Mouse (Mus musculus) thymus, postnatal 36 days (tissue): ENCODE results near the gene Foxred2.

Source experiments
- DNase-seq, 2 experiments: peaks; one replicate each; pipeline ENCODE4 v3.0.0; 2022; ENCODE audit warnings: mixed read lengths in 2 of 2

The Foxred2 gene

DNA sequence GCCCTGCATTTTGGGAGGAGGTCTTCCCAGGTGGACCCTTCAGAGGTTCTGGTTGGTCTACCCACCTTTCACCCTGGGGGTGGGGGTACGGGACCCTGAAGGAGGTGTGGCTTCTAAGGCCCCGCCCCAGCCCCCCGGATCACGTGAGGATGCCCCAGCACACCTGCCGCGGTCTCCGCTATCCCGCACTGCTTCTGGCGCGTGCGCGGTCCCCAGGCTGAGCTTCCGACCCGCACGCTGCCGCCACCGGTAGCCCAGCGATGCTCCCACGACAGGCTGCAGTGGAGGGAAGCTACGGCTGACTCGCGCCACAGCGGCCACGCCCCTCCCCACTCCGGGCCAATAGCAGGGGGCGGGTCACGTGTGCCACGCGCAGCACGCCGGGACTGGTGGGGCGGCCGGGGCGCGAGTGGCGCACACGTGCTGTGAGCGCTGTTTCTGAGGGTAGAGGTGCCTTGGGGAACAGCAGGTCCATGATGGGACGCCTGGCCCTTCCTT is at the start of gene Foxred2:
TSS of gene Foxred2 (minus strand) at position 319 of the 498 bp plus-strand sequence.
- DNase-seq, result peak; percentile 84 to 91

DNA sequence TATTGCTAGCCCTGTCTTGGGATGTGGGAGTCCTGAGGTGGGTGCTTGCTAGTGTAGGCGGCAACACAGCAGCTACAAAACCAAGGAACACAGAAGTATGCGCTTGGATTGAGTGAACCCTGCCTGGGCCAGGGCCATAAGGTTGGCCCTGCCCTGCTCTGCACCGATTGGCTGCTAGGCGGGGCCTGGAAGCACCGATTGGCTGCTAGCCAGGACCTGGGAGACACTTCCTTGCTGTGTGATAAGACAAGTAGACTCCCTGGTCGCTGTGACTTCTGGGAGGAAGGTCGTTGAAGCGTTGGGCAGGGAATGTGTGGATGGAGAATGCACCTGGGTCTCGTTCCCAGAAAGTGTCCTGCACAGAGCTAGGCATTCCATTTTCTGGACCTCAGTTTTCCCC is 47.4 kb upstream of the Foxred2 start:
- no peak for DNase-seq

GRCm38 (mm10) chr15:78001400-78001799 is 44.9 kb upstream of the Foxred2 start:
- DNase-seq, result no peak

- no peak for DNase-seq
Measured at GRCm38 (mm10) chr15:77988541-77988940, 32.0 kb upstream of the Foxred2 start.

GRCm38 (mm10) chr15:77983391-77983790 is 26.9 kb upstream of the Foxred2 start:
- DNase-seq, result no peak

DNA sequence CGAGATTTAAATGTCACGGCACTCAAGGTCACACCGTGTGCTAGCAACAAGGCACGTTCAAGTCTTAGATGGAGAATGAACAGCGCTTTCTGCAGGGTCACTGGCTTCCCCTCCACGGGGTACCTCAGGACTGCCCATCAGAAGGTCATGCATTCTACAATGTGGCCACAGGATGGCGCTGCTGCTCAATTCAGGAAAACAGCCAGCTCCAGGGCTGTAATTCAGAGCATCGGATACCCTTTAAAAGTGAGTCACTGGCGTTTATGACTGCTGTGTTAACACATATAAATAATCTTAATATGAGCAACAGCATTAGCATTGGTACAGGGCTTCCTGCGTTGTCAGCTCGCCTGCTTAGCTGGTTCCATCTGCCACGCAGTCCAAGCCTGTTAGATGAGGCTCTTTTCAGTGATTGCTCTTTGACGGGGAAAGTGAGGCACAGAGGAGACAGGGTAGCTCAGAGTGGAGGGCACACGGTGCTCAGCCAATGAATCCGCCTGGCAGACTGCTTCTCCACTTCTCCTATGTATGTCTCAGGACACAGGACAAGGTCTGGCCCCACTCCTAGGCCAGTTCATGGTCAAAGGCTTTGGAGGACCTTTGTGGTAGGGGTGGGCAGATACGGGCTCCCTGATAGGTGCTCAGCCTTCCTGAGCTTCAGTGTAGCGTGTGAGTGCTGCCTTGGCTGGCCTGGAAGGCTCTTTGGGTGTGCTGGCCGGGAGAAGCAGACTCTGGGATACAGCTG is 25.8 kb upstream of the Foxred2 start:
- DNase-seq, result peak; percentile 23 to 33

DNA sequence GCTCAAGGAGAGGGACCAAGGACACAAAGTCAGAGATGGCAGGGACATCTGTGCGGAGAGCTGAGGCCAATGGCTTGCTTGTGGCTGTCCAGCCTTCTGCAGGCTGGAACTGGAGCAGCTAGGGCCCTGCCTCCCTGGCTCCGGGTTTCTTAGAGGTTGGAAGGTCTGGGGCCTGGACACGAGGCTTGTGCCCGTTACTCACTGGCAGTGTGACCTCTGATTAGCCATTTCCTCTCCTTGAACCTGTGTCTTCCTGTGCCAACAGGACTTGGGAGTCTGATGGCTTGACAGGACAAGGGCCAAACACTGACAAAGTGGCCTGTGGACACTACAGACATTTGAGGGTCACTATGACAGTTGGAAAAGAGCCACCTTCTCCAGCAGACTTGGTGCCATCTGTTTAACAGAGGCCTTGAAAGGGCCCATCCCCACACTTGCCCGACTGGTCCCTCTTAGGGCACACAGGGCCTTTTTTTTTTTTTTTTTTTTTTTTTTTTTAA is 24.7 kb upstream of the Foxred2 start:
- DNase-seq, result no peak

DNA sequence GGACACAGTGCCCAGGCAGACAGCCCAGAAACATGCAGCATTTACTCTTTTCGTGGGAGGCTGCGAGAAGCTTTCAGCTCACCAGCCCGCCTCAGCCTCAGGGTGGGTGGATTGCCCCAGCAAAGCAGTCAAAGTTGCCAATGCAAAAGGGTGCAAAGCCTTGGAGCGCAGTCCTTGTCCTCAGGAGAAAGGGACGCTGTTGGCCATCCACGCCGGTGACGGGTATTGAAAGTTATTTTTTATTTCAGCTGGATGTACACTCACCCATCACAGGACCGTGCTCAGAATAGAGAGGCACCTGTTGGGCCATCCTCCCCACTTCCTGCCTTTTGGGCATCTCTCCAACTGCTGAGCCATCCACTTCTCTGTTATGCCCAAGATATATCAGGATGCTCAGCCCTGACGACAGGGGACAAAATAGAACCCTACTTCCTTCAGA is 22.9 kb upstream of the Foxred2 start:
- no peak for DNase-seq

GRCm38 (mm10) chr15:77977663-77978062 is 21.1 kb upstream of the Foxred2 start:
- no peak for DNase-seq

GRCm38 (mm10) chr15:77974165-77974841 is 17.8 kb upstream of the Foxred2 start:
- no peak for DNase-seq

GRCm38 (mm10) chr15:77970470-77971292 is 14.2 kb upstream of the Foxred2 start, which contains the start of gene Eif3d:
Gene Eif3d (minus strand): TSS chr15:77970813.
- DNase-seq, result peak; percentile 96 to 97

GRCm38 (mm10) chr15:77969940-77970469 is 13.5 kb upstream of the Foxred2 start:
- DNase-seq, result no peak

DNA sequence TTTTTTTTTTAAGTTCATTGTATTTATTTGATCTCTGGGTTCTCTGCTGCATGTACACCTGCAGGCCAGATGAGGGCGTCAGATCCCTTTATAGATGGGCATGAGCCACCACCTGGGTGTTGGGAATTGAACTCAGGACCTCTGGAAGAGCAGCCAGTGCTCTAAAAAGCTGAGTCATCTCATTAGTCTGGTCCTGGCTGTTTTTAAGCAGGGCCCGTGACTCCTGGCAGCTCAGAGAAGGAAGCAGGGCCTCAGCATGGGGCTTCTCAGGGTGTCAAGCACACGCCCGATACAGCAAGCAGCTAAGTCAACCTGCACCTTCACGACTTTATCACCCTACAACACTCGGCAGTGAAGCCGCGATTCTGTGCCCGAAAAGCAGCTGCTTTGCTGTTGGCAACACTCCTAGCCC is 8.6 kb upstream of the Foxred2 start:
- no peak for DNase-seq

DNA sequence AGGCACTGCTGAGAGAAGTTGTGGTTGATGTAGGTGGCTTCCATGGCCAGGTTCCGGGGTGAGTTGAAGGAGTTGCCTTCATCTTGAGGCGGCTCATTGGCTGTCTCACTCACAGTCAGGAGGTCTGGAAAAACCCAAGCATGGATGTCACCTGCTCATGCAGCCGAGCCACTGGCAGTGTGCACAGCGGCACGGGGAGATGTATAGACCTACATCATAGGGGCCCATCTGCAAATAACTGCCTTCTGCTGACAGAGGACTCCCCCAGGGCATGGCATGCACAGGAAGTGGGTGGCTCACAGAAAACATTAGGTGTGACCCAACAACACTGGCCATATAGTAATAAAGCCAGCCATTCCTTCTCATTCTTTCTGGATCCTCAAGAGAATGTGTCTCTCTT is 5.9 kb upstream of the Foxred2 start:
- DNase-seq, result no peak

DNA sequence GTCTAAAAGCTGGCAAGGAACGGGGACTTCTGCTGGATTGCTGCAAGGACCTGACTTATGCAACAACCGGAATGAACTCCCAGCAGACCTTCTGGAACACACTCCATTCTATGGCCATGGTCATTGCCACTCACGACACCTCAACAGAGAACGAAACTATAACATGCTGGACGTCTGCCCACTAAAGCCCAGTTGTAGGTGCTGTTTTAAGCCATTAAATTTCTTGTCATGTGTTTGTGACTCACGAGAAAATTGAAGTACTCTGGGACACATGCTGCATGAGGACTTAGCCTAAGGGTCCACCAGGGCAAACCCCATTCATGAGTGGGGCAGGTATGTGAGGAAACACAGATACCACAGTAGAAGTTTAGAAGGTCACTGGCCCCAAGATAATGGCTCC is 4.2 kb upstream of the Foxred2 start:
- no peak for DNase-seq

- DNase-seq, result no peak
Measured at GRCm38 (mm10) chr15:77958071-77958470, 1.5 kb upstream of the Foxred2 start.

GRCm38 (mm10) chr15:77957625-77958024 is 1.1 kb upstream of the Foxred2 start:
- no peak for DNase-seq

- peak in 1 of 2 experiments; percentile 38 for DNase-seq
Measured at GRCm38 (mm10) chr15:77955440-77956403, 800 bp downstream of the Foxred2 start.

DNA sequence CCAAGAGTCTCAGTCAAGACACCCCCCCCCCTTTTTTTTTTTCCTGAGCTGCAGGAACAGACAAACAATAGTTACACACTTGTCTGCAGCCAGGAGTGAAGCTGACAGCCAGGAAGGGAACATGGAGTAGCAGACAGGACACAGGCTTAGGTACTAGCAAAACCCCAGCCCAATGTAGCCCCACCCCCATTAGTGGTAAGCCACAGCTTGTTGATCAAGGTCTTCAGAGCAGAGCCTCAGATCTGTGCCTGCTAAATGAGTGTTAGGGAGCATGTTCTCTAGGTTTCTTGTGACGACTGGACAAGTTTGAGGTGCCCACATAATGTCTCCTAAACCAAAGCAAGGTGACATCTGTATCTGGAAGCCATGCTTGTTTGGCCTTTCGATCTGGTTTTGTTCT is 2.2 kb downstream of the Foxred2 start:
- no peak for DNase-seq

- DNase-seq, result no peak
Measured at GRCm38 (mm10) chr15:77952921-77953320, 3.6 kb downstream of the Foxred2 start.

GRCm38 (mm10) chr15:77949061-77949460 is 7.5 kb downstream of the Foxred2 start:
- no peak for DNase-seq
